Mouse (Mus musculus) heart, postnatal 4 days (tissue): ENCODE results near the gene Iqcd. TPM values are rescaled to one million over a fixed set of nuclear protein-coding genes. Genes with fewer than 3 reads are reported as not detected.

Source experiments
- total RNA-seq, 2 experiments: library from RNA; stranded (reverse); gene quantifications; 2 replicates each; pipeline ENCODE4 v1.2.3; 2021

The Iqcd gene
- total RNA-seq, 2 experiments from 2014 or later = not detected

Other genes starting within 250 kb of the Iqcd start
- gene Lhx5, start 157.3 kb upstream of the Iqcd start, total RNA-seq = not detected
- gene Sdsl, start 116.2 kb upstream of the Iqcd start, total RNA-seq = 10 to 100 TPM; 12.2 to 12.4 TPM
- gene Sds, start 112.5 kb upstream of the Iqcd start, total RNA-seq = not detected
- gene Plbd2, start 85.4 kb upstream of the Iqcd start, total RNA-seq = 10 to 100 TPM; 38.0 to 38.3 TPM
- 1 to 10 TPM; 8.7 to 9.3 TPM for gene Slc8b1, start 77.8 kb upstream of the Iqcd start, total RNA-seq
- 10 to 100 TPM; 31.6 to 34.2 TPM for gene Tpcn1, start 343 bp upstream of the Iqcd start, total RNA-seq
- 10 to 100 TPM; 10.7 to 10.8 TPM for gene Rita1, start 23.6 kb downstream of the Iqcd start, total RNA-seq
- gene Ddx54, start 23.7 kb downstream of the Iqcd start, total RNA-seq = 10 to 100 TPM; 30.8 to 32.0 TPM
- gene Cfap73, start 45.2 kb downstream of the Iqcd start, total RNA-seq = not detected
- under 1 TPM; 0.29 to 0.45 TPM for gene Rasal1, start 59.8 kb downstream of the Iqcd start, total RNA-seq
- 1 to 10 TPM in 1 of 2 experiments, under 1 TPM in 1; 0.97 to 1.5 TPM for gene Dtx1, start 122.9 kb downstream of the Iqcd start, total RNA-seq
- under 1 TPM in 1 of 2 experiments, not detected in 1; 0.24 TPM for gene Oas2, start 160.8 kb downstream of the Iqcd start, total RNA-seq
- gene Oas3, start 188.6 kb downstream of the Iqcd start, total RNA-seq = under 1 TPM; 0.07 to 0.14 TPM
- not detected for gene Oas1e, start 206.5 kb downstream of the Iqcd start, total RNA-seq
- under 1 TPM; 0.36 to 0.91 TPM for gene Oas1c, start 223.5 kb downstream of the Iqcd start, total RNA-seq